Mouse (Mus musculus): Measurements from ENCODE around the gene Tm7sf2. TPM values are rescaled to one million over a fixed set of nuclear protein-coding genes. Genes with fewer than 3 reads are reported as not detected.
"Not testable (repeated sequence)": the region's sequence is repeated elsewhere in the genome, so short reads cannot be mapped to it uniquely, and the experiment has no call there.

Tm7sf2 gene
- total and polyA plus RNA-seq, 3 experiments: 22.0 to 126 (median 48.3) TPM

GRCm38 (mm10) chr19:6044102-6044501 lies 24.1 kb downstream of the Tm7sf2 start:
- DNase-seq: not testable (repeated sequence)

GRCm38 (mm10) chr19:6042293-6042692 lies 25.9 kb downstream of the Tm7sf2 start:
- DNase-seq: no peak

GRCm38 (mm10) chr19:6040002-6040401 lies 28.2 kb downstream of the Tm7sf2 start:
- DNase-seq: no peak

- DNase-seq: no peak
These were observed 29.8 kb downstream of the Tm7sf2 start for GRCm38 (mm10) chr19:6038326-6038725.

GRCm38 (mm10) chr19:6037695-6038094 lies 30.5 kb downstream of the Tm7sf2 start:
- no peak for DNase-seq

GRCm38 (mm10) chr19:6035966-6036585 lies 32.1 kb downstream of the Tm7sf2 start:
- DNase-seq: no peak

- no peak for DNase-seq
These were observed 37.5 kb downstream of the Tm7sf2 start for GRCm38 (mm10) chr19:6030520-6031280.

GRCm38 (mm10) chr19:6029426-6029825 lies 38.7 kb downstream of the Tm7sf2 start:
- DNase-seq: no peak

GRCm38 (mm10) chr19:6028991-6029390 lies 39.2 kb downstream of the Tm7sf2 start:
- no peak for DNase-seq

- peak; percentile 88 for DNase-seq
These were observed 44.2 kb downstream of the Tm7sf2 start for GRCm38 (mm10) chr19:6023930-6024329.

GRCm38 (mm10) chr19:6023059-6023458 lies 45.1 kb downstream of the Tm7sf2 start:
- no peak for DNase-seq

GRCm38 (mm10) chr19:6020276-6020675 lies 47.9 kb downstream of the Tm7sf2 start:
- DNase-seq: no peak

GRCm38 (mm10) chr19:6018142-6019089 lies 49.8 kb downstream of the Tm7sf2 start:
- peak; percentile 86 for DNase-seq

- DNase-seq: no peak
These were observed 51.6 kb downstream of the Tm7sf2 start for GRCm38 (mm10) chr19:6016532-6016931.

GRCm38 (mm10) chr19:6015511-6016315 lies 52.5 kb downstream of the Tm7sf2 start, which contains the start of gene Capn1:
Gene Capn1 (minus strand): TSS chr19:6015897.
- peak; percentile 86 for DNase-seq

- peak; percentile 78 for DNase-seq
These were observed 53.1 kb downstream of the Tm7sf2 start for GRCm38 (mm10) chr19:6014991-6015510.

GRCm38 (mm10) chr19:6013691-6014090 lies 54.5 kb downstream of the Tm7sf2 start:
- no peak for DNase-seq

All from adrenal gland, adult 2 months (tissue).